Mouse (Mus musculus): ENCODE measurements around the gene Gm498.

The Gm498 gene

DNA sequence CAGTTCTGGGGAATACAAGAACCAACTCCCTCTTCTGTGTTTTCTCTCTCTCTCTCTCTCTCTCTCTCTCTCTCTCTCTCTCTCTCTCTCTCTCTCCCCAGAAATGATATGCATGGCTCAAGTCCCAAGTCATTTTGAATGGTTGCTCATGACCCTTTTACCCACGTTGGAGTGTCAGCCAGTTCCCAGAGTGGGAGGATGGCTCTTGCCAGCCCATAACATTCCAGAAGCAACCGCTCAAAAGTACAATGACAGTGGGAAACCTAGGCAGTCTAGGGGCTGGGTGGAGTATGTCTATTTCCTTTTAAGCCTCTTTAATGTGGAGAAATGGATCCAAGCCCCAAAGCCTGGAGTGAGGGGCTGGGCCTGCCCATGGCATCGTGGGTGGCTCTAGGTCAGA lies 72.8 kb downstream of the Gm498 start:
- H3K27me3 ChIP-seq (ENCODE audit: control insufficient read depth, insufficient read depth, low read length, poor library complexity, severe bottlenecking): no peaks in the 10 kb centered on the region; the same call in 1 of the 2 replicates
- H3K36me3 ChIP-seq (ENCODE audit: control insufficient read depth, insufficient read depth, low read length, poor library complexity, severe bottlenecking): no peaks in the 10 kb centered on the region
- no peak for DNase-seq (ENCODE audit: low read depth, low spot score)

DNA sequence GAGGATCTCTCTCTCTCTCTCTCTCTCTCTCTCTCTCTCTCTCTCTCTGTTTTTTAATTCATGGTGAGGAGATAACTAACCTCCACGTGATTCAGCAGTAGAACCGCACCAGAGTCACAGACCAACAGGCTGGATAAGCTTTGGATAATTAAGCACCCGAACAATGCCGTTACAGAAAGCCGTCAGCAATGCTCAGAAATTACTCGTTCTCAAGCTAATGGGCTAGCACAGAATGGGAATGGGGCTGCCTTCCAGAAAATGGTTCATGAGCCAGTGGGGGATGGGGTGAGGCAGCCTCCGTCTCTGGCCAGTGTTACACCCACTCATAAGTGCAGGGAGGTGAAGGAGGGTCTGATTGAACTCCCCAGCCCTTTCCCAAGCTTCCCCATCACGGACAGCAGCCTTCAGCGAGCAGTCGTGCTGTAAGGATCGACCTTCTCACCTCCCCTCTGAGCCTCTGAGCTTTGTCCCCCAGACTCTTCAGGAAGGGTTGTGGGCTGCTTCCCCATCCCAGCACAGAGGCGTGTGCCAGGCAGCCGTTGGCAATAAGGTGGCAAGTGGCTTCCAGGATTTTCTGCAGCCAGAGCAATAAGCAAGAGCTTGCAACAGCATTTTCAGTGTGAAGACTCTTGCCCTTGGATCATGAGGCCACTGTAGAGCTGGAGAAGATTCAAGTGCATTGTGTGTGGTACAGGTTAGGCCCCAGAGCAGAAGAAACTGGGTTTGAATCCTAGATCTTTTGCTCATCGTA lies 76.5 kb downstream of the Gm498 start:
- no peak for DNase-seq (ENCODE audit: low read depth, low spot score)
- no peaks in the 10 kb centered on the region for H3K27me3 ChIP-seq (ENCODE audit: control insufficient read depth, insufficient read depth, low read length, poor library complexity, severe bottlenecking)

DNA sequence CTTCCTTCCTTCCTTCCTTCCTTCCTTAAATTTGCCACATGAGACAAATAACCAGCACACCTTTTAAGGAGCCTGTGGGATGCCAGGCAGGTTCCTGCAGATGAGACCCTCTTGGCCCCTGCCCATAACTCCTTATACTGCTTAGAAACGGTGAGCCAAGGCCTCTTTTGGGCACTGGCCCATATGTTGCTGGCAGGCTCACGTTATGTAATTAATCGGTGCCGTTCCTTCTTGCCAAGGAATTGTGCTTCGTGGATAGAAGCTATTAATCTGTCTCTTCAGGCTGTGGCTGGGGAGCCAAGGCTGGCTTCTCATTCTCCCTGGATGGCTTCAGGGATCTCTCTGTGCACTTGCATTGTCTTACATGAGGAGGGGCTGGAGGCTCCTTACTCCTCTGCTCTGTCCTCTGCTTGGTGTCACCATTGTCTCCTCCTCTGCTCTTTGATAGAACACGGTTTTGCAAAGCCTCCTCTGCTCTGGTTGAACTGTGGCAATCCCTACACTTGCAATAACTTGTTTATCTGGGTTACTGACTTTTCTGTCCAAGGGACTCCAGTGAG lies 77.9 kb downstream of the Gm498 start:
- no peaks in the 10 kb centered on the region for H3K36me3 ChIP-seq (ENCODE audit: control insufficient read depth, insufficient read depth, low read length, poor library complexity, severe bottlenecking)
- H3K27me3 ChIP-seq (ENCODE audit: control insufficient read depth, insufficient read depth, low read length, poor library complexity, severe bottlenecking): no peaks in the 10 kb centered on the region

More for the DNA sequence above, 76.5 kb downstream of the Gm498 start:
- H3K36me3 ChIP-seq (ENCODE audit: control insufficient read depth, insufficient read depth, low read length, poor library complexity, severe bottlenecking): no peaks in the 10 kb centered on the region

More for the DNA sequence above, 77.9 kb downstream of the Gm498 start:
- DNase-seq (ENCODE audit: low read depth, low spot score): no peak
